Mouse (Mus musculus) heart, adult 2 months (tissue): ENCODE results near the gene Eno2. TPM values are rescaled to one million over a fixed set of nuclear protein-coding genes. Genes with fewer than 3 reads are reported as not detected.

ENCODE experiments used
- DNase-seq, 2 experiments: peaks; one replicate each; pipeline ENCODE4 v3.0.0; 2021
- H3K27ac ChIP-seq: fragments of 200-600 bp; 2 replicates; pipeline ENCODE4 v1.8.1; 2022
- H3K27me3 ChIP-seq: fragments of 200-500 bp; 2 replicates; pipeline ENCODE4 v1.6.1; 2012; ENCODE audit warnings: mild to moderate bottlenecking, low read length, inconsistent platforms, mixed read lengths; ENCODE audit not compliant: control insufficient read depth, insufficient read depth
- H3K36me3 ChIP-seq: fragments of 200-500 bp; 2 replicates; pipeline ENCODE4 v1.6.1; 2012; ENCODE audit warnings: low read length, inconsistent platforms; ENCODE audit not compliant: control insufficient read depth, insufficient read depth
- H3K4me1 ChIP-seq: fragments of 200-500 bp; 2 replicates; pipeline ENCODE4 v1.6.1; 2011; ENCODE audit warnings: low read length; ENCODE audit not compliant: control insufficient read depth, insufficient read depth
- H3K4me3 ChIP-seq: fragments of 200-600 bp; 2 replicates; pipeline ENCODE4 v1.8.1; 2022
- H3K79me2 ChIP-seq: fragments of 200-500 bp; replicated peaks from 2 replicates; pipeline ENCODE4 v1.6.1; 2012; ENCODE audit warnings: mild to moderate bottlenecking, inconsistent platforms, low read length, moderate library complexity, mixed read lengths; ENCODE audit not compliant: control insufficient read depth, insufficient read depth
- H3K9ac ChIP-seq: fragments of 200-500 bp; 2 replicates; pipeline ENCODE4 v1.6.1; 2012; ENCODE audit warnings: low read depth, mild to moderate bottlenecking, control low read depth, inconsistent platforms, low read length, mixed read lengths
- CTCF ChIP-seq: fragments of 200-600 bp; IDR thresholded peaks from 2 replicates; pipeline ENCODE4 v1.8.1; 2022; ENCODE audit warnings: antibody characterized with exemption, mild to moderate bottlenecking, moderate library complexity
- EP300 ChIP-seq: fragments of 200-500 bp; IDR thresholded peaks from 2 replicates; pipeline ENCODE4 v1.6.1; 2011; ENCODE audit warnings: low read depth, low read length, control low read depth; ENCODE audit not compliant: insufficient read depth
- POLR2A ChIP-seq: fragments of 200-500 bp; IDR thresholded peaks from 2 replicates; pipeline ENCODE4 v1.6.1; 2011; ENCODE audit warnings: mild to moderate bottlenecking, low read depth, low read length, control low read depth; ENCODE audit not compliant: insufficient read depth
- WGBS: fragments of 180-500 bp; shearing (Covaris S2); methylation state at CpG from one replicate; pipeline ENCODE4 v1.1.7; 2018; 5-methylcytosine and 5-hydroxymethylcytosine counted together
- intact Hi-C: fragments of 180-260 bp; cut with DNase I; formaldehyde crosslinking; loops from one replicate; pipeline ENCODE4 v1.15.1; 2025
- polyA plus RNA-seq: library from polyadenylated mRNA; depleted of rRNA; stranded (reverse); fragments of >200 nt; gene quantifications from 2 replicates; pipeline ENCODE4 v1.2.3, GENCODE M21; 2012
- total RNA-seq, 2 experiments: library from RNA; stranded (reverse); gene quantifications; 2 replicates each; pipeline ENCODE4 v1.2.3; 2021

Eno2 gene
- total and polyA plus RNA-seq, 3 experiments: 2.4 to 2.7 (median 2.4) TPM

DNA sequence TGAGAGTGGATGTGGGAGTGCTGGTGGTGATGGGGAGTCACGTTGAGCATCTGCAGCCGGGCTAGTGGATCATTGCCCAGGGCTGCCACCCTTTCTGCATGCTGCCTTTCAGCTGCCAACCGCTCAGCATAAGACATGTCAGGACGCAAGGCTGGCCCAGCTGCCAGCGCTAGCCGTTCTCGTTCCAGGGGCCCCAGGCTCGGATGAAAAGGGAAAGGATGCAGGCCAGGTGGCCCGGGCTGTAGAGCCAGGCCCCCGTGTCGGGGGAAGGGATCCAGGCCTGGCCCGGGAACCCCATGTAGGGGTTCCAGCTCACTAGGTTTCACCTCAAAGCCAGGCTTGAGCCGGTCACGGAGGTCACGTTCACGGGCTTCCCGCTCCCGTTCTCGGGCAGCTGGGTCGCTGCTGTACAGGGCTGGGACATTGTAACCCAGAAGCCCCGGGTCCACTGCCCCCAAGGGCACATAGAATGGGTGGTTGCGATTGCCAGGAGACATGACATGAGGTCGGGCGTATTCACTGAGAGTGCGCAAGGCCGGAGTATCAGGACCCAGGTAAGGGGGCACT is 24.6 kb downstream of the Eno2 start:
- Histone ChIP-seq H3K27ac (peak overlapping the region; percentile 96), H3K27me3 (no peaks in the 10 kb centered on the region), H3K79me2 (no peaks in the 10 kb centered on the region), H3K4me3 (peak overlapping the region; percentile 68), H3K36me3 (peaks cover under 1% of the 10 kb centered on the region; the same call in 1 of the 2 replicates), H3K9ac (peak overlapping the region; percentile 59), H3K4me1 (peaks cover 4% of the 10 kb centered on the region)
- DNase-seq: no peak
- 66% methylated on average over 26 of the region's 26 CpGs for WGBS
- intact Hi-C loops: loop anchor here (1.0 to 5.0 kb wide), 2 partner anchors 11 to 62 kb away; partner anchors contain the start of genes Atn1, Gm45234 and Spsb2
- TF ChIP-seq EP300: no peak
- TF ChIP-seq POLR2A: no peak
- no peak for TF ChIP-seq CTCF

- Histone ChIP-seq H3K4me1 (peaks cover 5% of the 10 kb centered on the region), H3K36me3 (peaks cover 2% of the 10 kb centered on the region; the same call in 1 of the 2 replicates), H3K9ac (no peak overlapping the region), H3K27ac (no peak overlapping the region), H3K79me2 (no peaks in the 10 kb centered on the region), H3K4me3 (no peak overlapping the region), H3K27me3 (no peaks in the 10 kb centered on the region)
- TF ChIP-seq POLR2A (no peak), CTCF (no peak), EP300 (no peak)
- no peak for DNase-seq
- intact Hi-C loops: loop anchor here (5.0 kb wide), 1 partner anchor 64 kb away; the partner anchor contains the start of gene Spsb2
- WGBS: 88% methylated on average over 8 of the region's 8 CpGs
Observed at GRCm38 (mm10) chr6:124743647-124744046, 25.8 kb downstream of the Eno2 start.

- intact Hi-C loops: loop anchor here (5.0 kb wide), 1 partner anchor 64 kb away; the partner anchor contains the start of gene Spsb2
- no peak overlapping the region for H3K27ac ChIP-seq
- TF ChIP-seq EP300 (no peak), CTCF (no peak), POLR2A (no peak)
- peaks cover 2% of the 10 kb centered on the region; the same call in 1 of the 2 replicates for H3K36me3 ChIP-seq
- no peak for DNase-seq
- H3K4me3 ChIP-seq: no peak overlapping the region
- no peaks in the 10 kb centered on the region for H3K79me2 ChIP-seq
- WGBS: 88% methylated on average over 15 of the region's 15 CpGs
- H3K27me3 ChIP-seq: no peaks in the 10 kb centered on the region
- H3K9ac ChIP-seq: no peak overlapping the region
- peaks cover 5% of the 10 kb centered on the region for H3K4me1 ChIP-seq
Observed at GRCm38 (mm10) chr6:124742839-124743514, 26.5 kb downstream of the Eno2 start.

GRCm38 (mm10) chr6:124741842-124742241 is 27.6 kb downstream of the Eno2 start:
- peaks cover 5% of the 10 kb centered on the region for H3K4me1 ChIP-seq
- H3K36me3 ChIP-seq: peaks cover 2% of the 10 kb centered on the region; the same call in 1 of the 2 replicates
- peak overlapping the region; percentile 66; the same call in 1 of the 2 replicates for H3K4me3 ChIP-seq
- peak overlapping the region; percentile 100 for H3K27ac ChIP-seq
- H3K27me3 ChIP-seq: no peaks in the 10 kb centered on the region
- TF ChIP-seq POLR2A: no peak
- TF ChIP-seq CTCF: no peak
- TF ChIP-seq EP300: no peak
- WGBS: 73% methylated on average over 3 of the region's 3 CpGs
- intact Hi-C loops: loop anchor here (1.0 to 5.0 kb wide), 3 partner anchors 14 to 79 kb away; partner anchors contain the start of genes Atn1, Gm45234, Lpcat3 and Spsb2
- DNase-seq: no peak
- H3K9ac ChIP-seq: peak overlapping the region; percentile 71
- H3K79me2 ChIP-seq: no peaks in the 10 kb centered on the region

DNA sequence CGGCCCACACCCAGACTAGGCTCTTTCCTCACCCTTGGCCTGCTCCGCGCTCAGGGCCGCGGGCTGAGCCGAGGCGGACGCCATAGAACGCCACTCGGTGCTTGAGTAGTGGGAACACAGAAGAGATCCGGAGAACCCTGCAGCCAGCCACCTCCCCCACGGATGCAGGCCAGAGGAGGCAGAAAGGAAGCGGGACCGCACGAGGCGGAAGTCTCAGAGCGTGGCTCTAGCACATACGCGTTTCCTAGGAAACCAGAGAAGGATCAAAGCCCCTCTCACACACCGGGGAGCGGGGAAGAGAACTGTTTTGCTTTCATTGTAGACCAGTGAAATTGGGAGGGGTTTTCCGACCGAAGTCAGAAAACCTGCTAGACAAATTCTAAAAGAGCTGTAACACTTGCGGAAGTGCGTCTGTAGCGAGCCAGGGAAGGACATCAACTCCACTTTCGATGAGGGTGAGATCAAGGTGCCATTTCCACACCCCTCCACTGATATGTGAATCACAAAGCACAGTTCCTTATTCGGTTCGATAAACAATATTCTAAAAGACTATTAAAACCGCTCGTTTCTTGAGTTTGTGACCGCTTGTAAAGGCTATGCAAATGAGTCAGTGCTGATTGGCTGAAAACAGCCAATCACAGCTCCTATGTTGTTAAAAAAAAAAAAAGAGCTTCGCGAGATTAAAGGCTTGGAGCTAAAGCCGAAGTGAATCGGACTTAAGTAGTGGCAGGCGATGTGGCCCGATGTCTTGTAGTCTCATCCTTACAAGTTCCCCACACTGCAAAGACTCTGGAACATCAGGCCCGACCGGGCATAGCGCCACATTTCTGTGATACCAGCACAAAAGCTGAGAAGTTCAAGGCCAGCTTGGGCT is 28.3 kb downstream of the Eno2 start, which contains the start of gene Grcc10:
TSS of gene Grcc10 (minus strand) at position 487 of the 874 bp plus-strand sequence.
- Histone ChIP-seq H3K27me3 (no peaks in the 10 kb centered on the region), H3K79me2 (no peaks in the 10 kb centered on the region), H3K9ac (peak within 1 kb of the TSS; percentile 84), H3K27ac (peak within 1 kb of the TSS; percentile 100), H3K4me1 (peaks cover 5% of the 10 kb centered on the region), H3K36me3 (peaks cover 2% of the 10 kb centered on the region; the same call in 1 of the 2 replicates), H3K4me3 (peak within 1 kb of the TSS; percentile 66)
- no peak for TF ChIP-seq CTCF
- TF ChIP-seq EP300: peak; percentile 78
- TF ChIP-seq POLR2A: peak; percentile 97
- WGBS: under 1% methylated on average over 41 of the region's 41 CpGs
- intact Hi-C loops: loop anchor here (1.0 to 5.0 kb wide), 7 partner anchors 15 to 171 kb away; partner anchors contain the start of genes Atn1, C1rb, Emg1 and Gm45234
- peak; percentile 88 to 92 for DNase-seq
